Mouse (Mus musculus): ENCODE measurements around the gene Col26a1.

Col26a1 gene

GRCm38 (mm10) chr5:136882788-136883439, at the start of gene Col26a1:
Gene Col26a1 (minus strand): TSS chr5:136883209.
- DNase-seq (ENCODE audit: low spot score in 2 of 2): peak; percentile 24 to 44

DNA sequence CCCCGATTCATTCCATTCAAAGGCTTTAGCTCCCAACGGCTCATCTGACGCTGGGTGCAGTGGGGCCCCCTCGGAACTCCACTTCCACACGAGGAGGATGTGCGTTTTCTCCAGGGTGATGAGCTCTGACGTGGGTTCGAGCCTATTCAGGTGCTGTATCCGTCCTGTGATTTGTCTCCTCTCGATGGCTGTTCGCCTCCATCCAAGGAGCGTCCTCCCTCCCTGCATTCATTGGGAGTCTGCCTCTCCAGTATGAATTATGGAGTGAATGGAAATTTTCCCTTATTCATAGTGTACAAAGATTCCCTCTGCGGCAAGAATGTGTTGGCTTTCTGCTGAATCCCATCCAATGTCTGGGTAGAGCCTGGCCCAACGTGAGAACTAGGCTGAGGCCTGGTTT, 48.9 kb upstream of the Col26a1 start:
- peak in 1 of 2 experiments; percentile 21 for DNase-seq (ENCODE audit: low spot score in 2 of 2)

DNA sequence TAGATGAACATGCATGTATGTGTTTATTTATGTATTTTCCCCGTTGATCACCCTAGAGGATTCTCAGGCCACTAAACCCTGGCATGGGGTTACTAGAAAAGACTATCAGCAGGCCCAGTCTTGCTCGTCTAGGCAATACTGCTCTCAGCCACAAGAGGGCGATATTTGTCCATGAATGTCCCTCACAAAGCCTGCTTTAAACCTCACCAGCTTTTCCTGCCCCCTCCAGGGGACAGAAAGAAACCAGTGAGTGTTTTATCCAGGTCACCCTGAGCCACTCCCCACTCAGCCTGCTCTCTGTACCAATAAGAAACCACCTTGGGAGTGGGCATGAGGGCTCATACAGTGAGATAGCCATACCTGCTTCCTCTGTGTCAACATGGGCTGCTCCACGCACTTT, 46.1 kb upstream of the Col26a1 start:
- peak; percentile 91 to 93 for DNase-seq (ENCODE audit: low spot score in 2 of 2)

- no peak for DNase-seq (ENCODE audit: low spot score in 2 of 2)
These were observed 40.9 kb upstream of the Col26a1 start for GRCm38 (mm10) chr5:136923751-136924478.

DNA sequence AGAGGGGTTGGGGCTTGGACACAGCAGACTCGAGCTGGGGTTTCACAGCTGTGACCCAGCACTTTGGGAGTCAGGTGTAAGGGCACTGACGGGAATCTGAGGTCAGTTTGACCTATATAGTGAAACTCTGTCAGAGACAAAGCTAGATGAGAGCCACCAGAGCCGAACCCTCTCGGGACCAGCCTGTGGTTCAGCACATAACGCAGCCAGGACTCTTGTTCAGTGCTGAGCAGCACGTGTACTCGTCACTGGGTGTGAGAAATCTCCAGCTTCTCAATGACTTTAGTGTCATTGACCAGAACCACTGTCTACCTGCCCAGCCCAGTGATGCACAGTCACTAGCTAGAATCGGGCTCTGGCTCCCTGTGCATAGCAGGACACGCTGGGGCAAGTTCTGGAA, 39.8 kb upstream of the Col26a1 start:
- no peak for DNase-seq (ENCODE audit: low spot score in 2 of 2)

DNA sequence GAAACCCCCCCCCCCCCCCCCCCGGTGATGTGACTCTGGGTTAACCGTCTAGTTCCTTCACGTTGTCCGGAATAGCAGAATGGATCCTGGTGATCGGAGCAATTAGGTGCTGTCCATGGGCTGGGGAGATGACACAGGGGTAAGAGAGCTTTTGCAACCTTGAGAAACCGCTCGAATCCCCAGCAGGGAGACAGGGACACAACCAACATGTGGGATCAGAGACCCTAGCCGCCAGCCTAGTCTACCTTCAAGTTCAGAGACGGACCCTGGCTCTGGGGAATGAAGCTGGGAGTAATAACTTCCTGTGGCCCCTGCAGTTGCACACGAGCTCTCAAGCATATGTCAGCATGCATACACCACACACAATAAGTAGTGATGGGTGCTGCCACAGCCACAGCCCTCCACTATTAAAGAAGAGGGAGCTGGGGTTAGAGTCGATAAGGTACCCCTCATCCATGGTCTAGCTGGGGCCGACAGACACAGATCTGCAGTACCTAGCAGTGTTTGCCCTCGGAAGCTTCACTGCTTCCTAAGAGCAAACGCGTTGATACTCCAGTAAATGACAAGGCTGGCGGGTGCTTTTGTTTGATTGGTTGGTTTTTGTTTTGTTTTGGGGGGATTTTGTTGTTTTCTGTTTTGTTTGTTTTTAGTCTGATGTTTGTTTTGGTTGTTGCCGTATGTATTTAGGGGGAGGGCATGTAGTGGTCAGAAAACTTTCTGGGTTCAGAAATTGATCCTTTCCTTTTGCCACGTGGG, 36.7 kb upstream of the Col26a1 start:
- no peak for DNase-seq (ENCODE audit: low spot score in 2 of 2)

DNA sequence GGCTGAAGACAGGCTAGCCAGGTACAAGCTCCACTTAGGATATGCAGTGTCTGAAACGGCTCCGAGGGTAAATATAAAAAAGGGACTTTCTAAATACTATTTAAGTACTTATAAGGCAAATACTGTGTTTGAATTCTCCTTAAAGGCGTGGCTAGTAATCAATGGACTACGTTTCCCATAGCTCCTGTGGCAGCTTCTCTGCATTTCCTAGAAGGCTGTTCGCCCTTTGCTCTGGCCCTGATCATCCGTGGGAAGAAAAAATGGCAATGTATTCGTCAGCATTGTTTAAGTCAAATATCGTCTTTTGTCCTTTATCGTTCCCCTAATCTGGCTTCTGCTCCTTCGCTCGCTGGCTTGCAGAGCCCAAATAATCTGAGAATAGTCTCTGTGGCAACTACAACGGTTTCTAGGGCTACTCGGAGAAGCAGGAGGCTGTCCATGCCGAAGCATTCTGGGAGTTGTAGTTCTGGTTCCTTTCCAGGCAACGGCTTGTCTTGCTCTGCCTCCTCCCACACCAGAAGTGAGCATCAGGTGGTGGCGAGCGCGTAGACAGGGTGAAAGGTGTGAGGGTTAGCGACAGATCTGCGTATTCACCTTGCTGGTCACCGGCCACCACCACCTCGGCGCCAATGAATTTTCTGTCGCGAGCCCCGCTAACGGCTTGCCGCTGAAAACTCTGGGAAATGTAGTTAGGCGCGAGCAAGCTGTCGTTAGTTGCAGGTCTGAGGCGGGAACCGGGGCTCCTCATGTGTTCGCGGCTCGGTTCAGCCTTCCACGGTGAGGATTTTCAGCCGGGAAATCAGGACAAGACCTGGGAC, 35.9 kb upstream of the Col26a1 start:
- peak; percentile 83 to 87 for DNase-seq (ENCODE audit: low spot score in 2 of 2)

- no peak for DNase-seq (ENCODE audit: low spot score in 2 of 2)
These were observed 34.7 kb upstream of the Col26a1 start for GRCm38 (mm10) chr5:136917613-136918242.

DNA sequence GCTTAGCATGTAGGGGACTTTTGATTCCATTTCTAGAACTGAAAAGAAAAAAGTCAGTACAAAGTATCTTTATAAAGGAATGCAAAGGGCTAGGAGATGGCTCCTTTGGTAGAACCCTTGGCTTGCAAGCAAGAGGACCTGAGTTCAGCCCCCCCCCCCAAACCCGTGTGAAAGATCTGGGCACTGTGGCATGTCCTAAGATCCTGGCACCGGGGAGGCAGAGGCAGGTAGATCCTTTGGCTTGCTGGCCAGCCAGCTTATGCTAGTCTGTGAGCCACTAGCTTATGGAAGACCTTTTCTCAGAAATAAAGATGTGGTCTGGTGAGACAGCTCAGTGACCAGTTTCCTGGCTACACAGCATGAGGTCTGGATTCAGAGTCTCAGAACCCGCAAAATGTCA, 31.2 kb upstream of the Col26a1 start:
- DNase-seq (ENCODE audit: low spot score in 2 of 2): no peak

GRCm38 (mm10) chr5:136907991-136908857, 25.2 kb upstream of the Col26a1 start, which contains the start of gene Ift22:
Gene Ift22 (plus strand): TSS chr5:136908150.
- peak; percentile 96 to 98 for DNase-seq (ENCODE audit: low spot score in 2 of 2)

- DNase-seq (ENCODE audit: low spot score in 2 of 2): no peak
These were observed 24.6 kb upstream of the Col26a1 start for GRCm38 (mm10) chr5:136907587-136907986.

DNA sequence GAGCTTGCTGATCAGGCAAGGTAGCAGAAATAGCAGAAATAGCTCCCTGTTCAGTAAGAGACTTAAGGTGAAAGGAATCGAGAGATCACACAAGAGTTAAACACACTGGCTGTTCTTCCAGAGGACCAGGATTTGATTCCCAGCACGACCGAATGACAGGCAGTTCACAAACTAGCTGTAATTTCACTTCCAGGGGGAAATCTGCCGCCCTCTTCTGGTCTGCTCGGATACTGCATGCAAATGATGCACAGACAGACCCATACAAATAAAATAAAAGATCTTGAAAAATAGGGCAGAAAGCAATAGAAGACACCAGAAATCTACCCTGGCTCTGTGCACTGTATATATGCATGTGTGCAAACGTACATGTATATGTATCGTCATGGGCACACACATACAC, 22.6 kb upstream of the Col26a1 start:
- DNase-seq (ENCODE audit: low spot score in 2 of 2): no peak

GRCm38 (mm10) chr5:136904621-136905020, 21.6 kb upstream of the Col26a1 start:
- no peak for DNase-seq (ENCODE audit: low spot score in 2 of 2)

DNA sequence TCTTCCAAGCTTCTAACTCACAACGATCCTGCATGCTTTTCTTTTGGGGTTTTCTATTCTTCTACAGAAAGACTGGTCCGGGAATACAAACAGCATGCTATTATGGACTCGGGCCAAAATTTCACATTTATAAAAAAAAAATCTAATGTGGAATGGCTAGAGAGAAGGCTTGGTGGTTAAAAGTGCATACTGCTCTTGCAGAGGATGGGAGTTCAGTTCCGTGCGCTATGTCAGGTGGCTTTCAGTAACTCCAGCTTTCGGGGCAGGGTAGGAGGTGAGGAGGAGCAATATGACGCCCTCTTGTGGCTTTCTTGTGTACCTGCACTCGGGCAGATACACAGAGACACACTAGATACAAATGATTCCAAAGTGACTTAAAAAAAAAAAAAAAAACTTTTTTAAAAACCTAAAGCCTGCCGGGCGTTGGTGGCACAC, 12.5 kb upstream of the Col26a1 start:
- no peak for DNase-seq (ENCODE audit: low spot score in 2 of 2)

- no peak for DNase-seq (ENCODE audit: low spot score in 2 of 2)
These were observed 12.0 kb upstream of the Col26a1 start for GRCm38 (mm10) chr5:136894840-136895528.

GRCm38 (mm10) chr5:136888539-136889355, 5.7 kb upstream of the Col26a1 start:
- no peak for DNase-seq (ENCODE audit: low spot score in 2 of 2)

GRCm38 (mm10) chr5:136886957-136887356, 3.9 kb upstream of the Col26a1 start:
- DNase-seq (ENCODE audit: low spot score in 2 of 2): no peak

- DNase-seq (ENCODE audit: low spot score in 2 of 2): no peak
These were observed 788 bp downstream of the Col26a1 start for GRCm38 (mm10) chr5:136882055-136882787.
